Mouse (Mus musculus) neural tube, embryonic 15.5 days (tissue): ENCODE measurements around the gene Slc6a20b. TPM values are rescaled to one million over a fixed set of nuclear protein-coding genes. Genes with fewer than 3 reads are reported as not detected.
"Not testable (repeated sequence)": the region's sequence is repeated elsewhere in the genome, so short reads cannot be mapped to it uniquely, and the experiment has no call there.

Experiments
- ATAC-seq: fragments of 200-750 bp; cut with Nextera tagmentation; 2 replicates; pipeline ENCODE4 v1.8.0; 2017; ENCODE audit warnings: mild to moderate bottlenecking, moderate TSS enrichment, moderate library complexity; ENCODE audit not compliant: low FRiP score
- H3K27ac ChIP-seq: fragments of 300-500 bp; sonication (generic); replicated peaks from 2 replicates; pipeline ENCODE4 v1.5.1; 2015; ENCODE audit warnings: mild to moderate bottlenecking, inconsistent platforms
- H3K27me3 ChIP-seq: fragments of 300-500 bp; sonication (generic); replicated peaks from 2 replicates; pipeline ENCODE4 v1.6.1; 2015; ENCODE audit warnings: inconsistent platforms
- H3K36me3 ChIP-seq: fragments of 300-500 bp; sonication (generic); 2 replicates; pipeline ENCODE4 v1.6.1; 2015; ENCODE audit warnings: inconsistent platforms
- H3K4me1 ChIP-seq: fragments of 300-500 bp; sonication (generic); 2 replicates; pipeline ENCODE4 v1.6.1; 2015; ENCODE audit warnings: inconsistent platforms
- H3K4me2 ChIP-seq: fragments of 300-500 bp; sonication (generic); 2 replicates; pipeline ENCODE4 v1.6.1; 2015; ENCODE audit warnings: inconsistent platforms, mild to moderate bottlenecking, moderate library complexity
- H3K4me3 ChIP-seq: fragments of 300-500 bp; sonication (generic); replicated peaks from 2 replicates; pipeline ENCODE4 v1.5.1; 2015; ENCODE audit warnings: mild to moderate bottlenecking, inconsistent platforms
- H3K9ac ChIP-seq: fragments of 300-500 bp; sonication (generic); replicated peaks from 2 replicates; pipeline ENCODE4 v1.6.1; 2015; ENCODE audit warnings: mild to moderate bottlenecking, inconsistent platforms
- H3K9me3 ChIP-seq: fragments of 300-500 bp; sonication (generic); replicated peaks from 2 replicates; pipeline ENCODE4 v1.6.1; 2016; ENCODE audit warnings: inconsistent platforms
- WGBS: fragments of 180-500 bp; shearing (Covaris S2); methylation state at CpG from one replicate; pipeline ENCODE4 v1.1.7; 2015; ENCODE audit warnings: mixed read lengths; 5-methylcytosine and 5-hydroxymethylcytosine counted together
- polyA plus RNA-seq: library from polyadenylated mRNA; unstranded; fragments of >200 nt; fragmentation: Nextera tagmentation; extraction: Ambion mirVana; gene quantifications from 2 replicates; pipeline ENCODE4 v1.2.1, GENCODE M21; 2015

Gene Slc6a20b
- polyA plus RNA-seq, result 0.20 and 0.35 TPM in 2 replicates

- no peak within 1 kb of the TSS for H3K27ac ChIP-seq
- H3K36me3 ChIP-seq, result no peaks in the 10 kb centered on the region
- no peaks in the 10 kb centered on the region for H3K9me3 ChIP-seq
- H3K4me1 ChIP-seq, result no peaks in the 10 kb centered on the region
- H3K4me3 ChIP-seq, result no peak within 1 kb of the TSS
- H3K27me3 ChIP-seq, result no peaks in the 10 kb centered on the region
- no peak for ATAC-seq
- 86% methylated on average over 6 of the region's 6 CpGs for WGBS
- H3K9ac ChIP-seq, result no peak within 1 kb of the TSS
- no peak within 1 kb of the TSS for H3K4me2 ChIP-seq
Measured at GRCm38 (mm10) chr9:123632281-123632680, at the start of gene Slc6a20b. Gene Slc6a20b (minus strand): TSS chr9:123632565.

GRCm38 (mm10) chr9:123679198-123679597 is 46.8 kb upstream of the Slc6a20b start:
- Histone ChIP-seq H3K27ac (no peak overlapping the region), H3K4me3 (peak overlapping the region; percentile 37), H3K4me1 (peaks cover 9% of the 10 kb centered on the region), H3K9me3 (no peaks in the 10 kb centered on the region), H3K36me3 (no peaks in the 10 kb centered on the region), H3K4me2 (peak overlapping the region; percentile 86), H3K9ac (no peak overlapping the region), H3K27me3 (peaks cover 52% of the 10 kb centered on the region)
- no peak for ATAC-seq
- 26% methylated on average over 2 of the region's 2 CpGs for WGBS

- H3K4me1 ChIP-seq, result peaks cover 9% of the 10 kb centered on the region
- WGBS, result 1% methylated on average over 73 of the region's 73 CpGs
- ATAC-seq, result peak; percentile 41; the same call in 1 of the 2 replicates
- H3K4me3 ChIP-seq, result peak within 1 kb of the TSS; percentile 37
- no peak within 1 kb of the TSS for H3K27ac ChIP-seq
- H3K9me3 ChIP-seq, result no peaks in the 10 kb centered on the region
- peaks cover 52% of the 10 kb centered on the region for H3K27me3 ChIP-seq
- no peaks in the 10 kb centered on the region for H3K36me3 ChIP-seq
- peak within 1 kb of the TSS; percentile 36 for H3K9ac ChIP-seq
- peak within 1 kb of the TSS; percentile 86 for H3K4me2 ChIP-seq
Measured at GRCm38 (mm10) chr9:123678327-123679105, 46.2 kb upstream of the Slc6a20b start, which contains the start of the genes Ccr9 and Slc6a20a. Gene Ccr9 (plus strand): TSS chr9:123678439. Gene Slc6a20a (minus strand): TSS chr9:123678885.

- 64% methylated on average over 5 of the region's 5 CpGs for WGBS
- no peaks in the 10 kb centered on the region for H3K4me1 ChIP-seq
- H3K9ac ChIP-seq, result no peak overlapping the region
- H3K4me2 ChIP-seq, result no peak overlapping the region
- no peak for ATAC-seq
- H3K27me3 ChIP-seq, result no peaks in the 10 kb centered on the region
- H3K27ac ChIP-seq, result no peak overlapping the region
- no peaks in the 10 kb centered on the region for H3K9me3 ChIP-seq
- no peaks in the 10 kb centered on the region for H3K36me3 ChIP-seq
- no peak overlapping the region for H3K4me3 ChIP-seq
Measured at GRCm38 (mm10) chr9:123665645-123666044, 33.3 kb upstream of the Slc6a20b start.

- 88% methylated on average over 18 of the region's 18 CpGs for WGBS
- not testable (repeated sequence) for H3K9ac ChIP-seq, H3K4me2 ChIP-seq
Measured at GRCm38 (mm10) chr9:123659986-123660676, 27.8 kb upstream of the Slc6a20b start.

GRCm38 (mm10) chr9:123658981-123659380 is 26.6 kb upstream of the Slc6a20b start:
- Histone ChIP-seq H3K9me3 (no peaks in the 10 kb centered on the region), H3K4me3 (no peak overlapping the region), H3K36me3 (no peaks in the 10 kb centered on the region), H3K4me2 (no peak overlapping the region), H3K27ac (no peak overlapping the region), H3K27me3 (no peaks in the 10 kb centered on the region), H3K4me1 (no peaks in the 10 kb centered on the region), H3K9ac (no peak overlapping the region)
- no peak for ATAC-seq

More at GRCm38 (mm10) chr9:123659986-123660676, 27.8 kb upstream of the Slc6a20b start:
- H3K36me3 ChIP-seq, H3K27ac ChIP-seq, H3K27me3 ChIP-seq, H3K4me1 ChIP-seq, H3K4me3 ChIP-seq, H3K9me3 ChIP-seq, ATAC-seq: not testable (repeated sequence)

GRCm38 (mm10) chr9:123657457-123657856 is 25.1 kb upstream of the Slc6a20b start:
- no peaks in the 10 kb centered on the region for H3K36me3 ChIP-seq
- no peaks in the 10 kb centered on the region for H3K9me3 ChIP-seq
- H3K4me2 ChIP-seq, result no peak overlapping the region
- H3K4me3 ChIP-seq, result no peak overlapping the region
- H3K9ac ChIP-seq, result no peak overlapping the region
- H3K27me3 ChIP-seq, result no peaks in the 10 kb centered on the region
- no peaks in the 10 kb centered on the region for H3K4me1 ChIP-seq
- ATAC-seq, result no peak
- 94% methylated on average over 3 of the region's 3 CpGs for WGBS
- H3K27ac ChIP-seq, result no peak overlapping the region

- H3K36me3 ChIP-seq, result no peaks in the 10 kb centered on the region
- H3K9me3 ChIP-seq, result no peaks in the 10 kb centered on the region
- no peak for ATAC-seq
- no peak overlapping the region for H3K27ac ChIP-seq
- H3K4me3 ChIP-seq, result no peak overlapping the region
- no peaks in the 10 kb centered on the region for H3K4me1 ChIP-seq
- H3K4me2 ChIP-seq, result no peak overlapping the region
- WGBS, result 57% methylated on average over 4 of the region's 4 CpGs
- no peaks in the 10 kb centered on the region for H3K27me3 ChIP-seq
- no peak overlapping the region for H3K9ac ChIP-seq
Measured at GRCm38 (mm10) chr9:123651369-123651768, 19.0 kb upstream of the Slc6a20b start.

GRCm38 (mm10) chr9:123649785-123650511 is 17.6 kb upstream of the Slc6a20b start:
- Histone ChIP-seq H3K36me3 (no peaks in the 10 kb centered on the region), H3K4me1 (no peaks in the 10 kb centered on the region), H3K4me2 (no peak overlapping the region), H3K9ac (no peak overlapping the region), H3K4me3 (no peak overlapping the region), H3K27ac (no peak overlapping the region), H3K27me3 (no peaks in the 10 kb centered on the region), H3K9me3 (no peaks in the 10 kb centered on the region)
- ATAC-seq, result no peak
- WGBS, result 96% methylated on average over 2 of the region's 2 CpGs

- ATAC-seq, result no peak
- 79% methylated on average over 1 of the region's 1 CpGs for WGBS
Measured at GRCm38 (mm10) chr9:123640106-123640505, 7.7 kb upstream of the Slc6a20b start.

GRCm38 (mm10) chr9:123638668-123639089 is 6.3 kb upstream of the Slc6a20b start:
- Histone ChIP-seq H3K9ac (no peak overlapping the region), H3K27me3 (no peaks in the 10 kb centered on the region), H3K27ac (no peak overlapping the region), H3K9me3 (no peaks in the 10 kb centered on the region), H3K4me2 (no peak overlapping the region), H3K4me1 (no peaks in the 10 kb centered on the region), H3K4me3 (no peak overlapping the region), H3K36me3 (no peaks in the 10 kb centered on the region)
- WGBS, result 83% methylated on average over 1 of the region's 1 CpGs
- ATAC-seq, result no peak

More at GRCm38 (mm10) chr9:123640106-123640505, 7.7 kb upstream of the Slc6a20b start:
- H3K27ac ChIP-seq, result no peak overlapping the region
- H3K9ac ChIP-seq, result no peak overlapping the region
- H3K4me2 ChIP-seq, result no peak overlapping the region
- no peaks in the 10 kb centered on the region for H3K4me1 ChIP-seq
- no peak overlapping the region for H3K4me3 ChIP-seq
- no peaks in the 10 kb centered on the region for H3K27me3 ChIP-seq
- no peaks in the 10 kb centered on the region for H3K9me3 ChIP-seq
- H3K36me3 ChIP-seq, result no peaks in the 10 kb centered on the region
